Mouse (Mus musculus) hindbrain, postnatal 0 days (tissue): ENCODE measurements at regions not wholly inside any gene's neighbourhood (a gene's known extent, or its start where the extent isn't known, plus 50 kb on each side); places are given as distances from the start of the nearest gene placed in this dataset.

Source experiments
- ATAC-seq: fragments of 200-750 bp; cut with Nextera tagmentation; 2 replicates; pipeline ENCODE4 v1.8.0; 2017; ENCODE audit warnings: mild to moderate bottlenecking, moderate TSS enrichment, moderate library complexity
- DNase-seq: peaks from one replicate; pipeline ENCODE4 v3.0.0-alpha.2; 2015; ENCODE audit warnings: low spot score
- H3K27ac ChIP-seq: fragments of 300-500 bp; sonication (generic); 2 replicates; pipeline ENCODE4 v1.5.1; 2014; ENCODE audit warnings: mild to moderate bottlenecking
- H3K27me3 ChIP-seq: fragments of 300-500 bp; sonication (generic); 2 replicates; pipeline ENCODE4 v1.6.1; 2014; ENCODE audit warnings: low read length, mixed read lengths; ENCODE audit not compliant: insufficient read depth
- H3K36me3 ChIP-seq: fragments of 300-500 bp; sonication (generic); 2 replicates; pipeline ENCODE4 v1.6.1; 2014; ENCODE audit warnings: low read length, mixed read lengths; ENCODE audit not compliant: insufficient read depth
- H3K4me1 ChIP-seq: fragments of 300-500 bp; sonication (generic); 2 replicates; pipeline ENCODE4 v1.6.1; 2014; ENCODE audit warnings: antibody characterized with exemption, low read length, mixed read lengths; ENCODE audit not compliant: insufficient read depth
- H3K4me2 ChIP-seq: fragments of 300-500 bp; sonication (generic); 2 replicates; pipeline ENCODE4 v1.6.1; 2014; ENCODE audit warnings: low read depth, mild to moderate bottlenecking, low read length, moderate library complexity, mixed read lengths
- H3K4me3 ChIP-seq: fragments of 300-500 bp; sonication (generic); 2 replicates; pipeline ENCODE4 v1.5.1; 2014; ENCODE audit warnings: low read length
- H3K9ac ChIP-seq: fragments of 300-500 bp; sonication (generic); replicated peaks from 2 replicates; pipeline ENCODE4 v1.6.1; 2014; ENCODE audit warnings: mild to moderate bottlenecking, low read length, moderate library complexity, mixed read lengths
- H3K9me3 ChIP-seq: fragments of 300-500 bp; sonication (generic); 2 replicates; pipeline ENCODE4 v1.6.1; 2016; ENCODE audit warnings: low read length, mixed read lengths
- CTCF ChIP-seq: IDR thresholded peaks from 2 replicates; pipeline ENCODE4 v1.5.1; 2016; ENCODE audit warnings: antibody characterized with exemption, control low read depth, low read depth
- WGBS: fragments of 180-500 bp; shearing (Covaris S2); extraction: QIAGEN DNeasy Blood & Tissue Kit; methylation state at CpG from one replicate; pipeline ENCODE4 v1.1.7; 2014; 5-methylcytosine and 5-hydroxymethylcytosine counted together

DNA sequence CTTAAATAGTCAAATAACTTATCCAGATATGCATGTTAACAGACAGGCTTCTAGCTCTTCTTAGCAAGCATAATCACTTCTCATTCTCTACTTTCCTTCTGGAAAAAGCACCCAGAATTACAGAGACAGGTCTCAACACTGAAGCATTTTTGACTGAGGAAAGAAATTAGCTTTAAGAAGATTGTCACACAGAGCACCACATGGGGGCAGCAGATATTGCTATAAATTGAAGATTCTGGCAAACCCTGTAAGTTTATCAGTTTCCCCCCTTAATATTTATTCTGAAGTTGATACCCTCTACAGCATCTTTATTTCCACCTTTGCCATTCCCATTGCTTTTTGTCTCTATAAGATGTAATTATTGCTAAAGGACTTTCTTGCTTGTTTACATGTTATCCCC, 83.4 kb upstream of the Lrrc4c start:
- H3K4me3 ChIP-seq = no peak overlapping the region
- DNase-seq (peak; percentile 63), ATAC-seq (no peak)
- H3K9ac ChIP-seq = no peak overlapping the region
- H3K4me2 ChIP-seq = no peak overlapping the region
- no peaks in the 10 kb centered on the region for H3K9me3 ChIP-seq
- H3K4me1 ChIP-seq = no peaks in the 10 kb centered on the region
- no peaks in the 10 kb centered on the region for H3K36me3 ChIP-seq
- peak; percentile 42 for TF ChIP-seq CTCF
- H3K27me3 ChIP-seq = no peaks in the 10 kb centered on the region
- H3K27ac ChIP-seq = no peak overlapping the region

- Histone ChIP-seq H3K27ac (no peak overlapping the region), H3K9me3 (no peaks in the 10 kb centered on the region), H3K36me3 (no peaks in the 10 kb centered on the region), H3K27me3 (no peaks in the 10 kb centered on the region), H3K4me3 (no peak overlapping the region), H3K4me2 (no peak overlapping the region), H3K4me1 (no peaks in the 10 kb centered on the region), H3K9ac (no peak overlapping the region)
- DNase-seq = no peak
- no peak for ATAC-seq
- TF ChIP-seq CTCF = no peak
These were observed 78.7 kb upstream of the Lrrc4c start for GRCm38 (mm10) chr2:96239246-96239645.

- no peak for TF ChIP-seq CTCF
- no peak overlapping the region for H3K4me3 ChIP-seq
- 86% methylated on average over 3 of the region's 3 CpGs for WGBS
- DNase-seq = no peak
- no peak for ATAC-seq
- H3K27ac ChIP-seq = no peak overlapping the region
- no peaks in the 10 kb centered on the region for H3K9me3 ChIP-seq
- H3K4me1 ChIP-seq = no peaks in the 10 kb centered on the region
- H3K27me3 ChIP-seq = no peaks in the 10 kb centered on the region
- no peaks in the 10 kb centered on the region for H3K36me3 ChIP-seq
- H3K9ac ChIP-seq = no peak overlapping the region
- H3K4me2 ChIP-seq = no peak overlapping the region
These were observed 77.4 kb upstream of the Lrrc4c start for GRCm38 (mm10) chr2:96240543-96241090.

DNA sequence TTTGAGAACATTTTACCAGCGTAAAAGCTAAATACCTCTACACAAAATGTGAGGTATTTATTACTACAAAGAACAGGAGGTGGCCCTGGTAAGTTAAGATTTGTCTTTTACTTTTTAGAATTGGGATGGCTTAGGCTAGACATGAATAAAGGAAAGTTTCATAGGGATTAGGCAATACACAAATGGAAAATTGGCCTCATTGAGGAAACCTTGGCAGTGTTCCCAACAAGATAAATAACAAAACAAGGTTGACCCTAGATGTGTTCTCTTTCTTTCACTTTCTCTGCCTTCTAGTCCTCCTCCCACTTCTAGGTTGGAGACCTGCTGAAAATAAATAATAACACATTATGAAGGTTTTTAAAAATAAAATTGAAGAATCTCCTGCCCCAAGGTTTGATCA, 64.3 kb upstream of the Lrrc4c start:
- no peak overlapping the region for H3K4me2 ChIP-seq
- ATAC-seq = no peak
- 78% methylated on average over 1 of the region's 1 CpGs for WGBS

GRCm38 (mm10) chr2:96256491-96256890, 61.5 kb upstream of the Lrrc4c start:
- Histone ChIP-seq H3K27ac (no peak overlapping the region), H3K27me3 (no peaks in the 10 kb centered on the region), H3K4me1 (no peaks in the 10 kb centered on the region), H3K9me3 (no peaks in the 10 kb centered on the region), H3K4me3 (no peak overlapping the region), H3K4me2 (no peak overlapping the region), H3K36me3 (no peaks in the 10 kb centered on the region), H3K9ac (no peak overlapping the region)
- ATAC-seq = no peak
- DNase-seq = no peak
- TF ChIP-seq CTCF = no peak
- WGBS = 47% methylated on average over 1 of the region's 1 CpGs

More for the DNA sequence above, 64.3 kb upstream of the Lrrc4c start:
- no peak overlapping the region for H3K27ac ChIP-seq
- H3K9ac ChIP-seq = no peak overlapping the region
- H3K4me3 ChIP-seq = no peak overlapping the region
- H3K36me3 ChIP-seq = no peaks in the 10 kb centered on the region
- no peaks in the 10 kb centered on the region for H3K27me3 ChIP-seq
- DNase-seq = no peak
- no peaks in the 10 kb centered on the region for H3K4me1 ChIP-seq
- no peak for TF ChIP-seq CTCF
- no peaks in the 10 kb centered on the region for H3K9me3 ChIP-seq
